Mouse (Mus musculus) megakaryocyte, adult 5-6 weeks (primary cell): ENCODE results near the gene Soat2. TPM values are rescaled to one million over a fixed set of nuclear protein-coding genes. Genes with fewer than 3 reads are reported as not detected.

Experiments
- ATAC-seq: 2 replicates; pipeline ENCODE4 v1.8.0; 2016; ENCODE audit warnings: mild to moderate bottlenecking, inconsistent platforms; ENCODE audit not compliant: poor library complexity, severe bottlenecking
- total RNA-seq, 2 experiments: library from RNA; stranded (forward) in 1 of 2; stranded (reverse) in 1 of 2; fragments of 153-499, 151-499 nt in 1 of 2; fragments of 221-1000, 200-1000 nt in 1 of 2; gene quantifications; 2 replicates each; pipeline versions ENCODE4 v1.2.3 to v1.2.4; 2015 to 2017

The Soat2 gene
- total RNA-seq, 2 experiments from 2014 or later, result 0.78 to 1.1 TPM

DNA sequence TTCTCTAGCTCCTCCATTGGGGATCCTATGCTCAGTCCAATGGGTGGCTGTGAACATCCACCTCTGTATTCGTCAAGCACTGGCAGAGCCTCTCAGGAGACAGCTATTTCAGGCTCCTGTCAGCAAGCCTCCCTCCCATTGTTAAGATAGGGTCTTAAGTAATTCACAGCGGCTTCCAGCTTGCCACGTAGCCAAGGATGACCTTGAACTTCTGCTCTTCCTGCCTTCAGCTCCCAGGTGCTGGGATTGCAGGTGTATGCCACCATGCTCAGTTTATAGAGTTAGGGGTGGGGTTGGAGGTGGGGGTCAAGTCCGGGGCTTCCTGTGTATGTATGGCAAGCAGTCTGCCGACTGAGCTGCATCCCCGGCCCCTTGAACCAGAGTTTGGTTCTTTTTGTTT is 61.6 kb downstream of the Soat2 start:
- no peak for ATAC-seq

Other genes starting within 250 kb of the Soat2 start
- not detected in 2 replicates for gene Krt4, start 225.8 kb upstream of the Soat2 start, total RNA-seq (2015)
- gene Krt4, start 225.8 kb upstream of the Soat2 start, total RNA-seq (2017), result not detected in 2 replicates
- gene Krt79, start 210.2 kb upstream of the Soat2 start, total RNA-seq (2015), result not detected in 2 replicates
- gene Krt79, start 210.2 kb upstream of the Soat2 start, total RNA-seq (2017), result not detected in 2 replicates
- not detected in 2 replicates for gene Krt78, start 196.2 kb upstream of the Soat2 start, total RNA-seq (2015)
- gene Krt78, start 196.2 kb upstream of the Soat2 start, total RNA-seq (2017), result not detected in 2 replicates
- not detected in 2 replicates for gene Krt8, start 146.0 kb upstream of the Soat2 start, total RNA-seq (2015)
- gene Krt8, start 146.0 kb upstream of the Soat2 start, total RNA-seq (2017), result not detected in 2 replicates
- 0.22 and 0.23 TPM in 2 replicates for gene Krt18, start 122.3 kb upstream of the Soat2 start, total RNA-seq (2015)
- 0.89 and 1.7 TPM in 2 replicates for gene Krt18, start 122.3 kb upstream of the Soat2 start, total RNA-seq (2017)
- 78.2 and 82.3 TPM in 2 replicates for gene Eif4b, start 76.8 kb upstream of the Soat2 start, total RNA-seq (2015)
- gene Eif4b, start 76.8 kb upstream of the Soat2 start, total RNA-seq (2017), result 199 and 204 TPM in 2 replicates
- 0.32 and 1.9 TPM in 2 replicates for gene Tns2, start 50.1 kb upstream of the Soat2 start, total RNA-seq (2015)
- gene Tns2, start 50.1 kb upstream of the Soat2 start, total RNA-seq (2017), result 0.07 TPM in 1 of 2 replicates, not detected in the other
- 6.1 and 7.5 TPM in 2 replicates for gene Spryd3, start 14.3 kb upstream of the Soat2 start, total RNA-seq (2015)
- gene Spryd3, start 14.3 kb upstream of the Soat2 start, total RNA-seq (2017), result 20.6 and 22.6 TPM in 2 replicates
- 1.3 TPM in 1 of 2 replicates, not detected in the other for gene Igfbp6, start 6.2 kb upstream of the Soat2 start, total RNA-seq (2015)
- not detected in 2 replicates for gene Igfbp6, start 6.2 kb upstream of the Soat2 start, total RNA-seq (2017)
- 27.7 and 38.0 TPM in 2 replicates for gene Zfp740, start 52.7 kb downstream of the Soat2 start, total RNA-seq (2015)
- 39.9 and 48.4 TPM in 2 replicates for gene Zfp740, start 52.7 kb downstream of the Soat2 start, total RNA-seq (2017)
- gene Csad, start 54.2 kb downstream of the Soat2 start, total RNA-seq (2015), result 5.6 and 9.3 TPM in 2 replicates
- gene Csad, start 54.2 kb downstream of the Soat2 start, total RNA-seq (2017), result 8.6 and 15.4 TPM in 2 replicates
- 638 and 660 TPM in 2 replicates for gene Itgb7, start 81.4 kb downstream of the Soat2 start, total RNA-seq (2015)
- 1,192 and 1,305 TPM in 2 replicates for gene Itgb7, start 81.4 kb downstream of the Soat2 start, total RNA-seq (2017)
- 34.6 and 39.9 TPM in 2 replicates for gene Rarg, start 107.0 kb downstream of the Soat2 start, total RNA-seq (2015)
- 30.8 and 31.9 TPM in 2 replicates for gene Rarg, start 107.0 kb downstream of the Soat2 start, total RNA-seq (2017)
- gene Gm9918, start 120.0 kb downstream of the Soat2 start, total RNA-seq (2015), result not detected in 2 replicates
- not detected in 2 replicates for gene Gm9918, start 120.0 kb downstream of the Soat2 start, total RNA-seq (2017)
- gene Mfsd5, start 128.9 kb downstream of the Soat2 start, total RNA-seq (2015), result 49.8 and 64.3 TPM in 2 replicates
- 34.8 and 35.1 TPM in 2 replicates for gene Mfsd5, start 128.9 kb downstream of the Soat2 start, total RNA-seq (2017)
- 26.3 and 37.4 TPM in 2 replicates for gene Espl1, start 145.7 kb downstream of the Soat2 start, total RNA-seq (2015)
- 15.2 and 30.9 TPM in 2 replicates for gene Espl1, start 145.7 kb downstream of the Soat2 start, total RNA-seq (2017)
- gene Pfdn5, start 175.6 kb downstream of the Soat2 start, total RNA-seq (2015), result 385 and 398 TPM in 2 replicates
- gene Pfdn5, start 175.6 kb downstream of the Soat2 start, total RNA-seq (2017), result 347 and 441 TPM in 2 replicates
- 28.4 and 28.6 TPM in 2 replicates for gene Myg1, start 181.2 kb downstream of the Soat2 start, total RNA-seq (2015)
- 47.8 and 52.2 TPM in 2 replicates for gene Myg1, start 181.2 kb downstream of the Soat2 start, total RNA-seq (2017)
- 67.5 and 75.2 TPM in 2 replicates for gene Aaas, start 200.2 kb downstream of the Soat2 start, total RNA-seq (2015)
- 64.3 and 100 TPM in 2 replicates for gene Aaas, start 200.2 kb downstream of the Soat2 start, total RNA-seq (2017)
- not detected in 2 replicates for gene Sp7, start 216.7 kb downstream of the Soat2 start, total RNA-seq (2015)
- gene Sp7, start 216.7 kb downstream of the Soat2 start, total RNA-seq (2017), result not detected in 2 replicates